Mouse (Mus musculus): ENCODE measurements around the gene Fsd2.

The Fsd2 gene

DNA sequence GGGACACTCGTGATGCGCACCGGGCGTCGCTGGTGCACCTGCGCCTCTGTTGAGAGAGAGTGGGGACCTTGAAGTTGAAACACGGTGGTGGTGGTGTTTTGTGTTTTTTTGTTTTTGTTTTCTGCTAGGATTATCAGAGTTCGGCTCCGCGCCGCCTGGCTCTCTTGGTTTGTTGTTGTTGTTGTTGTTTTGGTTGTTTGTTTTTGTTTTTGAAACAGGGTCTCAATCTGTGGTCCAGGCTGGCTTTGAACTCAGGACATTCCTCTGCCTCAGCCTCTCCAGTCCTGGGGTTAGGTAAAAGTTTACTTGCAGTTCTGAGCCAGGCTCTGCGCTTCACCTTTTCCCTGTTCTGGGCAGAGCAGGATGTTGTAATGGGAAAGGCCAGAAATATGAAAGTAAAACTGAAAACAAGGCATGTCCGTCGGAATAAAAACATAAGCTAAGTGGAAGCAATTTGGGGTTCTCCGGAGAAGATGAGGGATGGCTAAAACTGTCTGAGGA lies 5.2 kb upstream of the Fsd2 start:
- DNase-seq (ENCODE audit: low spot score) = no peak

DNA sequence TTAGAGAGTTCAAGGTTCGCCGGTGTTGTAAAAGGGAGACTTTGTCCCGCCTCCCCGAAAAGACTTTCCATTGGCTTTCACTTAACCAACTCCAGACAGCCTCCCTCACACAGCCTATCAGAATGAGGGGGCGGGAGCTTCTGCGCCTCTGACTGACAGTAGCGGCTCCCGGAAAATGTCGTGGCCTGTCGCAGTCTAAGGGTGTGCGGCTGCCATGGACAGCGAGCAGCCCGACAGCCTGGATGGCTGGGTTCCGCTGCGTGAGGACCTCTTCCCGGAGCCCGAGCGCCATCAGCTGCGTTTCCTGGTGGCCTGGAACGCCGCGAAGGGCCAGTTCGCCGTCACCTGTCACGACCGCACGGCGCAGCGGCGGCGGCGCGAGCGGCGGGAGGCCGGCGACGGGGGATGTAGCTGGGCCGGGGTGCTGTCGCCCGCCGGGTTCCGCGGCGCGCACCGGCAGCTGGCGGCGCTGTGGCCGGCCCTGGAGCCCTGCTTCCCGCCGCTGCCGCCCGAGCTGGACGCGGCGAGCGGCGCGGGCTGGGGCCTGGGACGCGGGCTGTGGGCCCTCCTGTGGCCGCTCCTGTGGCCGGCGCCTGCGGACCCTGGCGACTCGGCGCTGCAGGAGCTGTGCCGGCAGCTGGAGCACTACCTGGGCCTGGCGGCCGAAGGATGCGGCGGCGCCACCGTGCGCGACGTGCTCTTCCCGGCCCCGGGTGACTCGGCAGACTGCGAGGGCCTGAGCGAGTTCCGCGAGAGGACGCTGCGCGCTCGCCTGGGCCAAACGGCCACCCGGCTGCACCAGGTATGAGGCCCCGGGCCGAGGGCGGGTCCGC lies 4.6 kb upstream of the Fsd2 start, which contains the start of gene Whamm:
TSS of gene Whamm (plus strand) at position 159 of the 833 bp plus-strand sequence.
- peak; percentile 87 for DNase-seq (ENCODE audit: low spot score)

DNA sequence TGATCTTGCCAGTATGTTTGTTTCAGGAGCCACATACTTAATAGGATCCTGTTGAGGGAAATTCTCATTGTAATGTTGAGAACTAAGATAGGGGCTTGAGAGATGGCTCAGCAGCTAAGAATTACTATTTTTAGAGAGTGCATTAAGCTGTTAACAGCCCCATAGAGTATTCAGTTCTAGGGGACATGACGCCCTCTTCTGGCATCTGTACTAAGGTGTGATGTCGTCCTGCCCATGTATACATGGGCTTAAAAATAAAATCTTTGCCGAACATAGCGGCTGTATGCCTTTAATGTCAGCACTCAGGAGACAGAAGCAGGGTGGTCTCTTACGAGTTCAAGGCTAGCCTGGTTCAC lies 4.0 kb upstream of the Fsd2 start:
- DNase-seq (ENCODE audit: low spot score) = no peak

DNA sequence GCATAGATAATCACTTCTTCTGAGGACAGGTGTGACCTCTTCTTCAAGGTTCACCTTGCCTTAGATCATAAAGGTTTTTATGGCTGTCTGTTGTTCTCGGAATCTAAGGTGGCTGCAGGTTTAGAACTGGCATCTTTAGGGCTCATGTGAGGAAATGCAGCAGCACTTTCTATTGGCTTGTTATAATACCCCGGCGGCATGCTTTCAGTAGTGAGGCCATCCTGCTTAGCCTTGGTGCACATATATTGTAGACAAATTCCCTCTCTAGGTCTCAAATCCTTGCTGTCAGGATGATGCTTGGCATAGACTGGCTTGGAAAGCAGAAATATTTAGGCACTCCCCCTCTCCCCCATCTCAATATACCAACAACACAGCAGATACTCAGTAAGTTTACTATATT lies 3.5 kb upstream of the Fsd2 start:
- no peak for DNase-seq (ENCODE audit: low spot score)

DNA sequence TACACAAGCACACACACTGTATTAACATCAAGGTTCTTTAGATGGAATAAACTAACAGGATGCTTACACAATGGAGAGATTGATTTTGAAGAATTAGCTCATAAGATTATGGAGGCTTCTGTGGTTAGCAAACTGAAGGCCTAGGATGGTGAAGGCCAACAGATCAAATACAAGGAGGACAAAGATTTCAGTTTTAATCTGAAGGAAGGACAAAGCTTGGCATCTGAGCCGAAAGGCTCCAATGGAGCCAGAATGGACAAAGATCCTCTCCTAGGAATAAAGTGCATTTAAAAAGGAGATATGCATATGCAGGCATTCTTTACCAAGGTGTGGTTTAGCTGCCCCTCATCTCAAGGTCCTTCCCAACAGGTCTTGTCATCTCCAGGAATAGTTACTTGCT lies 3.1 kb upstream of the Fsd2 start:
- no peak for DNase-seq (ENCODE audit: low spot score)

DNA sequence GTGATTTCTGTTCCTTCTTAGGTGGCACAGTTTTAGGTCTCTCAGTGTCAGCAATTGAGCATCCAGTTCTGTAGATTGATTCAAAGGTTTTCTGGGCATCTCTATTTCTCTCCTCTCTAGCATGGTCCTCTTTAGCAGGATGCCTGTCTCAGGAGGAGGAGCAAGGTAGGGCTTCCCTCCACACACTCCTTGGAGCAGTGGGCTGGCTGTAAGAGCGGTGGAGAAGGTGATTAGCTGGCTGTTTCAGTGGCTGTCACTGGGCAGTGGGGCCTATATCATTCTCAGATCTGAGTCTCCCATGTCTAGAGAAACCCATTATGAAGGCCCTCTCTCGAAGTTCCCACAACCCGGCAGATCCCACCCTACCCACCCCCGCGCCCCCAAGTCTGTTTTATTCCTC lies 652 bp upstream of the Fsd2 start:
- no peak for DNase-seq (ENCODE audit: low spot score)

DNA sequence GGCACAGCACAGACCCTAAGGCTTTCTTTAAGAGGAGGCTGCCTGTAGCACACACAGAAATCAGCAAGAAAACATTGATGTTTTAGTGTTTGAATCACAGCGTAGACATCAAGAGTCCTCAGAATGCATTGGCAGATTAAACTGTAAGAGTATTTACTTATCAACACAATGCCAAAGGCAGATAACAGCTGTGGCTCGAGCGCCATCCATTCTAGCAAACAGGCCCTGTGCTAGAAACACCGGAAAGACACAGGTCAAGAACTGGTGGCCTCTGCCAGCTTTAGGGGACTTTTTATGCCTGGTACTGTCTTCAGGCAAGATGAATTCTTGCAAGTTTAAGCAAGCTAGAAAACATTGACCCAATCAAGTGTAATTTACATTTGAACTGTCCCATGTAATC lies 412 bp downstream of the Fsd2 start:
- DNase-seq (ENCODE audit: low spot score) = no peak

DNA sequence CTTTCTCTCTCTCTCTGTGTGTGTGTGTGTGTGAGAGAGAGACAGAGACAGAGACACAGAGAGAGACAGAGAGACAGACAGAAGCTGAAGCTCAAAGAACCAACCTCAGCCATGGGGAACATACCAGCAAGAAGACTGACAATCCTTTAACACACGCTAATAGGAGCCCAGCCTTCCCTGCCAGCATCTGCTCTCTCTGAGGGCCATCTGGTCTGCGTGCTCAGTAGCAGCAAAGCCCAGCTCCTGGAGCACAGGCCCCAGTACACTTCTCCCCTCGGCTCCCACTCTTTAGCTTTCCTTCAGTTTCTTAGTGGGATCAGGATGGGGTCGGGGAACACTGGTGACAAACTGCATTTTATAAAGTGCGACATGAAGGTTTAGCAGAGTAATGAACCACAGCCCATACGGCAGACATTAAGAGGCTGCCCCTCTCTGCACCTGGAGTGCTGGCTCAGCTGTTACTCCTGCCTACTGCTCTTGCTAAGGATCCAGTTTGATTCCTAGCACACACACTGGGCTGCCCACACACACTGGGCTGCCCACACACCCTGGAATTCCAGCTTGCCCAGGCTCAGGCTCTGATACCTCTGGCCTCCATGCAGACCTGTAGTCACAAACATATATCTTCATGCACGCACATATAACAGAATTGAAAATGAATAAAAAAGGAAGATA lies 1.2 kb downstream of the Fsd2 start:
- peak; percentile 29 for DNase-seq (ENCODE audit: low spot score)

DNA sequence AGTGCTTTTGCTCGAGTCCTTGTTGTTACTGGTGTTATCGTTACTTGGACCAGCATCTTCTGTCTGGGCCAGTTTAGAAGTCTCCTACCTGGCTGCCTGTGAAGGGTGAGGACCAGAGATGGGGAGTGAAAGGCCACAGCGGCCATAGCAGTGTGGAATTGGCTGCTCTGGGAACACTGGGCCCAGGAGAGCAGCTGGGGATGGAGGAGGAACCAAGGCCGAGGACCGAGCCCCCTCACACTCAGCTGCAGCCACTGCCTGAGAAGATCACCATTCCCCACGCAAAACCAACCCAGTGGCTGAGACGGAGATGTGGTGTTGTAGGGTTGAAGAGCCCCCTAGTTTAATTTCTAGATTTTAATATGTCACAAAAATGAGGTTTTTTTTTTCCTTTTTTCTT lies 2.0 kb downstream of the Fsd2 start:
- DNase-seq (ENCODE audit: low spot score) = no peak

DNA sequence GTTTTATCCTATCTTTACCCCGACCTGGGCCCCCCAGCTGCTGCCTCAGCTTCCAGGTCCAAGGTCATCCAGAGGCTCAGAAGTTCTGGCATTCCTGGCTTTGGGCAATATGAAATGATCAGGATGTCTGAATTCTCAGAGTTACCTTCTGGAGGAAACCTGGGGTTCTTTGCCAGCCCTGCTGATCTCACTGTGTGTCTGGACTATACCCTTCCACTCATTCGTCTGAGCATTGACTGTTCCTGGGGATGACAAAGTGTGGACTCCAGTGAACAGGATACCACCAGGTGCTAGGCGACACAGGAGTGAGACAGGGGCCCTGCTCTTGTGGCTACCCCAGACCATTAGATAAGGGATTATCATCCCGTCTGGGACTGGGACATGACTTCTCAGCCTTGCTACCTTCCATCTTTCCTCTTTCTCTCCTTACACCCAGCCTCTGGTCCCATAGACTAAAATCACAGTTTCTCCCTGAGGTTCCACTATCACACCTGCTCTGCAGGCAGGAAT lies 3.2 kb downstream of the Fsd2 start:
- no peak for DNase-seq (ENCODE audit: low spot score)

DNA sequence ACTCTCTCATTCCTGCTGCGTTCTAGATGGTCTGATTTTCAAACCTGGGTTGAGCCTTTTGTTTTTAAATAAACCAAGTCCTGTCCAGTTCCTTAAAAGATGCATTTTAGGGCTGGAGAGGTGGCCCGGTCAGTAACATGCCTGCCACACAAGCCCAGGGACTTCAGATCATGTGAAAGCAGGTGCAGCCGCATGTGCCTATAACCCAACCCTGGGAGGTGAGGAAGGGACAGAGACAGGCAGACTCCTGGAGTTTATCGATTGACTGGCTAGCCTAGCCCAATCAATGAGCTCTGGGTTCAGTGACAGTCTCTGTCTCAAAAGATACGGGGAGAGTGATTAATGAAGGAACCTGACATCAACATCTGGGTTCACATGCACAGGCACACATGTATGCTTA lies 5.5 kb downstream of the Fsd2 start:
- no peak for DNase-seq (ENCODE audit: low spot score)

DNA sequence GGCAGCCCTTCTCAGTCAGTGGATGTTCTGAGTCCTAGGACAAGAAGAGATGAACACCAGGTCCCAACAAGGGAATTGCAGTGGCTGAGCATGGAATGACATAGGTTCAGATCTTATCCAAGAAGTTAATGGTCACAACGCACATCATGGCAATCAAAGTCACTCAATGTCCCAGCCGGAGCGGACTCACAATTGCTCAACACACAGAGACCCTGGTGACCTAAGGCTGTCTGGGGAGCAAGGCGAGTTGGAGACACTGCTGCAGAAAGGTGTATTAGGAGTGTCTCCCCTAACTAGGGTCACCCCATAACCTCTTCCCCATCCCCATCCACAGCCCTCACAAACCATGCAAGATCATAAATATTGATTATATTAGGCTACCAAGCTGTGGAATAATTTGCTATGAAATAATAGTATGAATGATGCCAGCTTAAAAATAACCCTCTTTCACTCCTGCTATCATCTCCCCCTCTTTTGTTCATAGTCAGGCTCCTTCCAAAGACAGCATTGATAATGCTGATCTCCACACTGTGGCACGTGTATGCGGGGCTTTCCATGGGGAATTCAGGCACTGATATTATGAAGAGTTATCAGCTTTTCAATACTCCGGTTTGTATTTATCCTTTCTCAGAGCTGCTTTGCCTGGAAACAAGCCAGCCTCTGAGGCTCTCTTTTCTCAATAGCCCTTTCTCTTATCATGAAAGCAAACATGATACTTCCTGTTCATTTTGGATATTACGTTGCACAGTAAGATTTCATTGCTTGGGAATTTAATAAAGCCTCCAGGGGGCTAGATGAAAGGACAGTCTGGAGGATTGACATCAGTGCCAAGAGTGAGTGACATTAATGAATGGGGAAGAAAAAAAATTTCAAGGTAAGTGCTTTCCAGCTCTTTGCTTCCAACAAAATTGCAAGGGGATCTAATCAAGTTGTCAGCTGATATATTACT lies 6.4 kb downstream of the Fsd2 start:
- DNase-seq (ENCODE audit: low spot score) = no peak

DNA sequence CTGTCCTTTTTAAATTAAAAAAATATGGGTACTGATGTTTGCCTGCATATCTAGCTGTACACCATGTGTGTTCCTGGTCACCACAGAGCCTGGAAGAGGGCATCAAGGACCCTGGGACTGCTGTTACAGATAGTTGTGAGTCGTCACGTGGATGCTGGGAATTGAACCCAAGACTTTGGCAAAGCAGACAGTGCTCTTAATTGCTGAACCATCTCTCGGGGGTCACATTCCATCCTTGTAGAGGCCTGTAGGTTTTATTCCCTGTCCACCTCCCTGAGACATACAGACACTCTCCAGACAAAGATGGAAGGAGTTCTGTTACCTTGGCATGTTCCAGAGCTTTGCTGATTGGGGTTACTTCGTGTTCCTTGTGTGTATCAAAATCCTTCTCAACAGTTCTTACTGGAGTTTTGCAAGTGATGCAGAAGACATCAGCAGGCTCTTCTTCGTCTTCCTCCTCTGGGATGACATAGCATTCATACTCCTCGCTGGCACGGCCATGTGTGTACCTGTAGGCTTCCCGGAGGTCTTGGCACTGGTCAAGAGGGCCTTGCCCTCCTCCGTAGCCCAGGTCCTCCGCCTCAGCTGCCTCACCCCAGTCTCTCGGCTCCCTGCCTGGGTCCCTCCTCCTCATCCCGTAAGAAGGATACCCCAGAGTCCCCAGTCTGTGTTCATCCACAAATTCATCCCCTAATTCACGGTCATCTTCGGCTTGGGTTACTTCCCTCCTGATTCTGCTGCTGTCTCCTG lies 7.3 kb downstream of the Fsd2 start:
- no peak for DNase-seq (ENCODE audit: low spot score)

DNA sequence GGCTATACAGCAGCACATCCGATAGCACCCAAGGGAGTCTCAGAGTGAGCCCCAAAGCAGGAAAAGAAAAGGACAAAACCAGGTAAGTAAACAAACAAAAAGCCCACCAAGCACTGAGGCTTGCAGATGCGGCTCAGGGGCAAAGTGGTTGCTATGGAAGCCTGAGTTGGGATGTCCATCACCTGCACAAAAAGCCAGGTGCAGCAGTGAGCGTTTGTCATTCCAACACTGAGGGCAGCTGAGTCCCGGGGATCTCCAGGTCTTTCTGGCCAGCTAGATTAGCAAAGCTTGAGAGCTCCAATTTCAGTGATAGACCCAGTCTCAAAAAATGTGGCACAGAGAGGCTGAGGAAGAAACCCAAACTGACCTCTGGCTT lies 8.8 kb downstream of the Fsd2 start:
- no peak for DNase-seq (ENCODE audit: low spot score)

DNA sequence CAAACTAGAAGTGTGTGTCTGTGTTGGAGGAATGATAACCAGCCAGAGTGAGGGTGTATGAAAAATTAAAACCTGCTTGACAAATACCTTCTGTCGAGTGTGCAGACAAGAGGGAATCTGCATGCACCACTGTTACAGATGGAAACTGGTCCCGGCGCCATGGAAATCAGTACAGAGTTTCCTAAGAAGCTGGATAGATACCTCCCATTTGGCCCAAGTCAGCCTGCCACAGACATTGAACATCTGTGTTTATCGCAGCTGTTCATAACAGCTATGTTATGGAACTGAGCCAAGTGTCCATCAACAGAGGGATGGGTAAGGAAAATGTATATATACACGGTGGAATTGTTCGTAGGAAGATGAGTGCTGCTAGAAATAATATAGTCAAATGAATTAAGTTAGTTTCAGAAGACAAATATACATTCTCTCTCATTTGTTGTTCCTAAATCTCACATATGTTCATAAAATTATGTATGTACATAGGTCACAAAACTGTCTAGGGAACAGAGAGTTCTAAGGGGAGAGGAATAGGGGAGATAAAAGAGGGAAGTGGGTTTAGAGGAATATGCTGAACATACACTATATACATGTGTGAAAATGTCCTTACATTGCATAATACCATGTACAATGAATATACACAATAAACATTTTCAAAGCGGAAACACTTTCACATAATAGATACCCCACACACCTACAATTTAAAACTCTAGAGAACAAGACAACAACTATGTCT lies 9.3 kb downstream of the Fsd2 start:
- no peak for DNase-seq (ENCODE audit: low spot score)

DNA sequence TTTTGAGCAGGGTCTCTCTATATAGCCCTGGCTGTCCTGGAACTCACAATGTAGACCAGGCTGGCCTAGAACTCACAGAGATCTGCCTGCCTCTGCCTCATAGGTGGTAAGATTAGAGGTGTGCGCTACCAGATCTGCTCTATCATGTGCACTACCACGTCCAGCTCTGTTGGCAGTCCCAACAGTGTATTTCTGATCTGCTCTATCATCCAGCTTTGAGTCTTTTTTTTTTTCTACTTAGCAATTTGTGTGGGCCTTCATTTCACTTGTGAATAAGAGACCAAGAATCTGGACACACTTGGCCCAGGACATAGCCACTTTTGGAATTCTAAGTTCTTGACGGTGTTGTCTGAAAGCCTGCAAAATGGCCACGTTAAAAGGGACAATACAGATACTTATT lies 9.9 kb downstream of the Fsd2 start:
- DNase-seq (ENCODE audit: low spot score) = no peak

DNA sequence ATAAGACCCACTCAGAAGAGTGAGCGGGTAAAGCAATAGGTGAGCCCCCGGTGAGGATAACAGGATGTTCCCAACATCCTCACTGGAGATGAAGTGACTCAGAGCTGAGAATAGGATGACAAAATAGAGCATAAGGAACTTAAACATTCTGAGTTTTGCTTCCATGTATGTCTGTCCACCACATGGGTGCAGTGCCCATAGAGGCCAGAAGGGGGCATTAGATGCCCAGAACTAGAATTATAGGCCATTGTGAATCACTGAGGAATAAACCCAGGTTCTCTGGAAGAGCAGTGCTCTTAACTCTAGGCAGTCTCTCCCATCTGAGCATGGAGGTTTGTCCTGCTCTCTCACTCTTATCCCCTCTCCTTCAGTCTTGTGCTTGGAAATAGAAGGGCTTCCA lies 12.4 kb downstream of the Fsd2 start:
- no peak for DNase-seq (ENCODE audit: low spot score)

DNA sequence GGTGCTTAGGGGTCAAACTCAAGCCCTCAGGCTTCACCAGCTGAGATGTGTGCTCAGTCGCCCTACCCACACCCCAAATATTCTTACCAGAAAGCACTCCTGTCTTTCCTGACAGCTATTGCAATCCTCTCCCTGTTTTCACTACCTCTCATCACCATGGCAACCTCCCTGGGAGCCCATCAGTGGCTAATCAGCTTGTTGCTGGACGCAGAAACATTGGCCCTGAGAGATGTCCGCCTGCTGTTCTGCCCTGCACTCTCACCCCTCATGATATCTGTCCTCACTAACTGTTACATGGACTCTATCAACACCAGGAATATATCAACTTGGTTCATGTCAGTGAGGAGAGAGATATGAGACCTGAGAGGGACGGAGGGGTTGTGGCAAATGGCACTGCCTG lies 13.2 kb downstream of the Fsd2 start:
- no peak for DNase-seq (ENCODE audit: low spot score)

DNA sequence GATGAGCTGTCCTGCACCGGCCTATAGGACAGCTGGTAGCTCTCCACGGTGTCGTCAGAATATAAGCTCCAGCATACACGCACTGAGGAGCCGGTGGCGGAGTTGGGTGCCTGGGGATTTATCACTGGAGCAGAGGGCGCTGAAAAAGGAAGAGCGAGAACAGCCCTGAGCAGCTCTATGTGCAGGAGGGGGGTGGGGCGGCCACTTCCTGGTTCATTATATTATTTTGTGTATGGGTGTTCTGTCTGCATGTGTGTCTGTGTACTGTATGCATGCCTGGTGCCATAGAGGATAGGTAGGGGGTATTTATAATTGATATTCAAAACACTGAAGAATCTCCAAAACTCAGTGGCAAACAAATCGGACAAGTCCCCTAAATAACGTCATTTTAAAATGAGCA lies 17.9 kb downstream of the Fsd2 start:
- DNase-seq (ENCODE audit: low spot score) = no peak

DNA sequence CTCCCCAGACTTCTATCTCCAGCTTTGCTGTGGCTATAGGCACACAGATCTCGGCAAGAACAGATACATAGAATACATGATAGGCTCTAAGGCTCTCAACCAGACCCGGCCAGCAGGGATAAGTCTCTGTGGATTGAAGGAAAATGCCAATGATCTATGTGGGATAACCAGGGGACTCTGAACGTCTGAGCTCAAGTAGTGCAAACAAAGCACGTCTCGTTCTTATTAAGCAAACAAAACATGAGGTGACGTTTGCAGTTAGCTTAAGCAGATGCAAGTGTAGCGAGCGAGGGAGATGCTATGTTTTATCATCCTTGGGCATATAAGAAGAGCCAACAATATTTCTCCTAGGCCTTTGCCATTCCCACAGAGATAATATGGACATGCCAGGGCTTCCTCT lies 23.8 kb downstream of the Fsd2 start:
- no peak for DNase-seq (ENCODE audit: low spot score)

Measured in layer of hippocampus, adult 9-10 months (tissue).